Mouse (Mus musculus) gastrocnemius, postnatal 4 days (tissue): Measurements from ENCODE around the gene Palmd. TPM values are rescaled to one million over a fixed set of nuclear protein-coding genes. Genes with fewer than 3 reads are reported as not detected.
A peak's percentile ranks its signal among the peaks of the same experiment; 100 is the strongest.

ENCODE experiments used
- DNase-seq, 2 experiments: peaks; one replicate each; pipeline ENCODE4 v3.0.0; 2021 to 2022; ENCODE audit warnings: low spot score in 2 of 2, mixed read lengths in 2 of 2
- total RNA-seq, 2 experiments: library from RNA; stranded (reverse); gene quantifications; 2 replicates each; pipeline ENCODE4 v1.2.3; 2021

The Palmd gene
- total RNA-seq, 2 experiments from 2014 or later, result 41.5 to 49.7 TPM

DNA sequence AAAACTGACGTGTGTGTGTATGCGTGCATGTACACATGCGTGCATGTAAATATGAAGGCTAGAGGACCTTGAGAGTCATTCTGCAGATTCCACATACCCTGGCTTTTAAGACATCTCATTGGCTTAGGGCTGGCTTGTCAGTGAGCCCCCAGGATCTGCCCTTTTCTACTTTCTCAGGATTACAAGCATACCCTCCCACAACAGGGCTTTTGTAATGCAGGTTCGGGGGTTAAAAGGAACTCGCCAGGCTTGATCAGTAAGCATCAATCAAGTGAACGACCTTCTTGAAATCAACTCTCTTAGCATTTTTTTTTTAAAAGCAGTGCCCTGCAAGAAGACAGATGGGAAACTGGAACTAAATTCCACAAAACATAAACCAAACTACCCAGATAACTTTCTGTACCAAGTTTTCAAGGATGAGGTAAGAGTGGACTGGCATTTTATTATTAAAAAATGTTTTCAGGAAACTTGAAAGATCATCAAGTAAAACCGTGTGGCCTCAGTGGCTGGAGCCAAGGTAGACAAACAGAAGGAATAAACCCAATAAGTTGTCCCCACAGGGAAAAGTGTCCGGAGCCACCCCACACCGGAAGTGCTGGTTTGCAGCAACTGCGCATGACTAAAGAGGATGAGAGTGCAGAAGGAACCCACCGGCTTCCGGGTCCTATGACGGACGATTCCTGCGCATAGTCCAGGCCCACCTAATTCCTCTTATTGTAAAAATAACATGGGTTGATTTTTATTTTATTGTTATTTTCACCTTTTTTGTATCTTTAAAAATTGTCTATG lies 7.2 kb downstream of the Palmd start:
- no peak for DNase-seq

GRCm38 (mm10) chr3:116960414-116960813 lies 8.4 kb downstream of the Palmd start:
- DNase-seq, result no peak

DNA sequence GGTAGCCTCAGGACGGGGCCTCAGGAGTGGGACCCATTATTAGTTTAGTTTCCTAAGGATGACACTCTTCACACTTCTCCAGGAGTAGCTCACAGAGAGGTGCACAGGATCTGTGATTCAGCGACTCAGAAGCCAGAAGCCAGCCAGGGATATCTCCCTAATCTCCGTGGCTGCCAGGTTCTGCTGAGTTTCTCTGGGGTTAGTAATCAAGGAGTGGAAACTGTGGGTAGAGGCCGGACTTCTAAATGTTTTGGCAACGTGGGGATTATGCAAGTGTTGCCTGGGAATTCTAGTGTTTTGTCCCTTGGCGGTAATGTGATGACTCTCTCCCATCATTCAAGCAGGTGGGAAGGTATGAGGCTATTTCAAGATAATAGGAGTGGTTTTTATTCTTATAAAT lies 13.7 kb downstream of the Palmd start:
- DNase-seq, result no peak

DNA sequence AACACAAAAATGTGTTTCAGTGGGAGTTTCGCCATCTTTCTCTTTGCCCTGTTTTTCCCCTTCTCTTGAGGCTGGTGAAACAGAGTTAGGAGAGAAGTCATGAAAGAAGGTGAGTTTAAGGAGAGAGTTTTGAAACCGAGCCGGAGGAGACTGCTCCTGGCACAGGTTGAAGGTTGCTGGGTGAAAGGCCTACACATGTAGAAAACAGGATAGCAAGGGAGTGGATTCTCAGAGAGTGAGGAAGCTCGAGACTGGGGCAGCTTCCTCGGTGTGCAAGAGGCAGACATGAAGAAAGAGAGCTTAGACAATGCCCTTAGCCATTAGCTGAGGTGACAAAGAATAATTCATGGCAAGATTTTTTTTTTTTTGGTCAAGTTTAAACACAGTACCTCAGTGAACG lies 15.4 kb downstream of the Palmd start:
- no peak for DNase-seq

GRCm38 (mm10) chr3:116952242-116952899 lies 16.4 kb downstream of the Palmd start:
- DNase-seq, result no peak

GRCm38 (mm10) chr3:116951489-116951888 lies 17.3 kb downstream of the Palmd start:
- DNase-seq, result no peak

GRCm38 (mm10) chr3:116950665-116951115 lies 18.1 kb downstream of the Palmd start:
- no peak for DNase-seq

DNA sequence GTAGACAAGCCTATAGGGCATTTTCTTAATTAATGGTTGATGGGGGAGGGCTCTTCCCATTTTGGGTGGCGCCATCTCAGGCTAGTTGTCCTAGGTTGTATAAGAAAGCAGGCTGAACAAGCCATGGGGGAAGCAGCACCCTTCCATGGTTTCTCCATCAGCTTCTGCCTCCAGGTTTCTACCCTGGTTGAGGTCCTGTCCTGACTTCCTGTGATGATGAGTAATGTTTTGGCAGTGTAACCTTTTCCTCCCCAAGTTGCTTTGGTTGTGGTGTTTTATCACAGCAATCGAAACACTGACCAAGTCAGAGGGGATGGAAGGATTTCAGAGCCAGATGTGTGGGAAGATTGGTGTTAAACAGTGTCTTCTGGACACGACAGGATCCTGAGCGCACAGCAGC lies 22.3 kb downstream of the Palmd start:
- no peak for DNase-seq

DNA sequence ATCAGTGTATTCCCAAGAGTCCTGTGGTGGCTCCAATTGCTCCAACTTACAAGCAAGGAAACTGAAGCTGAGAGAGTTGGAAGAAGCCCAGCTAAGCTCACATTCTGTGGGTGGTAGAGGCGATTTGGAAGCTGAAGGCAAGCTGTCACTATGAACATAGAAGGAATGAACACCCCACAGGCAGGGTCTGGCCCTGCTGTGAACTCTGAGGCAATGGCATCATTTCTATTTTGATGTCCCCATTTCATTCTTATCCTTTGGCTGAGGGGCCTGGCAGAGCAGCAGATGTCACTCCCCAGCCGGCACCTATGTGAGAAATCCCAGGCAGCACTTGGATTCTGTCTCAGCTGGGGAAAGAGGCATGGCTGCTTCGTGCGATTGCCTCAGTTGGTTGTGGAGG lies 25.4 kb downstream of the Palmd start:
- DNase-seq, result no peak

- DNase-seq, result no peak
Measured at GRCm38 (mm10) chr3:116942751-116943150, 26.0 kb downstream of the Palmd start.

GRCm38 (mm10) chr3:116941559-116942117 lies 27.1 kb downstream of the Palmd start:
- DNase-seq, result no peak

GRCm38 (mm10) chr3:116940804-116941558 lies 27.8 kb downstream of the Palmd start:
- DNase-seq, result no peak

- no peak for DNase-seq
Measured at GRCm38 (mm10) chr3:116936934-116937691, 31.7 kb downstream of the Palmd start.

GRCm38 (mm10) chr3:116933158-116933557 lies 35.6 kb downstream of the Palmd start:
- no peak for DNase-seq

DNA sequence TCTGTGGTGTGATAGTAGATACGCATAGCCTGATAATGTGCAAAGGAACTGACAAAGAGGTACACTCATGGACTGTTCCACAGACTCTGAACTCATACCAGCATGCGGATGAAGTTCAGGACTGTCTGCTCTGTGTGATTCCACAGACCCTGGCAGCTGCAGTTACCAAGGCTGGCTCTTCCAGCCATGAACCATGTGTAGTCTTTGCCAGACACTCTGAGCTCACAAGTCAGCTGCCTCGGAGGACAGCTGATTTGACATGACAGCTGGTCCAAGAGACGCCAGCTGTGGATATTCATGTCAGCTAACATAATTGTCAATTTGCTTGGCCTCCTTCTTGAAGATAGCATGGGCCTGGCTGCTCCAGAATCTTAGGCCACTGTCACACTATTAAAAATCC lies 39.8 kb downstream of the Palmd start:
- peak in 1 of 2 experiments; percentile 40 for DNase-seq

- no peak for DNase-seq
Measured at GRCm38 (mm10) chr3:116923042-116923441, 45.7 kb downstream of the Palmd start.

DNA sequence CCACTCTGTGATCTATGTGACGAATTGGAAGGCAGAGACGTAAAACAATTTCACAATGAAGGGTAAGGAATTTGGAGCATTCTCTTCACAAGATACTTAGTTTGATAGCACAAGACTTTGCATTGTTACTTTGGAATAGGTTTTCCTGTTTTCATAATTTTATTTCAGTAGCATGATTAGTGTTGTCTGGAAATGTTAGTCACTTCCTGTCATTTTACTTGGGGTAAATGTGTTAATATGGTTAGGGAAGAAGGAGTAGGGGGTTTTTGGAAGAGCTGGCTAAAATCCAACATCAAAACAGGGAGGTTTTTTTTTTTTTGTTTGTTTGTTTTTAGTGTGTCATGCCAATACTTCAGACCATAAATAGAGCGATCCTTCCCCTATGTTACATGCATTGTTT lies 47.3 kb downstream of the Palmd start:
- no peak for DNase-seq

- DNase-seq, result no peak
Measured at GRCm38 (mm10) chr3:116917016-116917415, 51.8 kb downstream of the Palmd start.

- no peak for DNase-seq
Measured at GRCm38 (mm10) chr3:116914931-116915330, 53.9 kb downstream of the Palmd start.

- DNase-seq, result no peak
Measured at GRCm38 (mm10) chr3:116914374-116914773, 54.4 kb downstream of the Palmd start.

DNA sequence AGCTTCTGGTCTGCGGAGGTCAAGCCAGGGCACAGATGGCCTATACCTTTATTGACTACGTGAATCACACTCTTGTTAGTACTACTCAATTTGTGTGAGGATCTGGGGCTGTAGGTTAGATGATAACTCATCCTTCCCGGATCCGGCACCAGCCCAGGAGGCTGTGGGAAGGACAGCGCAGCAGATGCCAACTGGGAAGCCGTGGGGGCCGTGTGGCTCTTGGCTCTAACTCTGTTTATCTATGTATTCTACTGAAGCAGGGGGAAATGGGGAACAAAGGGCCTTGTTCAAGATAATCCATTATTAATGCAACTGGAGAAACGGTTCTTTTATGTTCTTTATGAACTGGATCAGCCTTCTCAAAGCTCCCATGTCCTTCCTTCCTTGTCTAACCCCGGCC lies 62.2 kb downstream of the Palmd start:
- no peak for DNase-seq
